Comparison of ENCODE assay signal across 1 mouse cellular context in the genomic region with DNA sequence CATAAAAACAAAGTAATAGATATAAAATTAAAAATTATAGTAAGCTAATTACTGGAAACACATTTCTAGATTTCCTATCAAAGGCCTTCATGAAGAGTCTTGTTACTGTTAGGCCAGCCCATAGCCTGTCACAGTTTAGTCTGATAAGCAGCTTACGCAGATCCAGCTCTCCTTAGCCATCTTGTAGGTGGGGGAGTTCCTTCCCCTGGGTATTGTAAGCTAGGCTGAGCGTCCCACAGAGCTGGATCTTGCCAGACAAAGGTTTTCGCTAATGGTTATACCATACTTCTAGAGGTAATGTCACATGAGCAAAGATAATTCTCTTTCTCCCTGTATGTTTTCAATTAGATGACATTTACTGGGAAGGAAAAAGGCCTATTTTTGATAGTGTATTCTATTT.
TF ChIP-seq lines count a peak whose summit lies in the region.

No protein-coding gene starts in this region.

TF ChIP-seq in MEL, 35 proteins besides CTCF, POLR2A, EP300 and RAD21 (continued from another document):
- TF ChIP-seq MEF2A (IDR thresholded peaks at IDR 0.05; ENCODE audit: extremely low read depth, insufficient replicate concordance, low read depth, low read length, poor library complexity, severe bottlenecking) (no peak), HCFC1 (IDR thresholded peaks at IDR 0.05; ENCODE audit: low read depth, low read length) (no peak), GABPA (IDR thresholded peaks at IDR 0.05; ENCODE audit: low read depth, low read length) (no peak), POLR2AphosphoS2 (IDR thresholded peaks at IDR 0.05; ENCODE audit: low read length) (no peak), ZMIZ1 (IDR thresholded peaks at IDR 0.05; ENCODE audit: low read depth, low read length) (no peak), ELF1 (IDR thresholded peaks at IDR 0.05; ENCODE audit: low read depth, low read length) (no peak), MAFK (IDR thresholded peaks at IDR 0.05; ENCODE audit: borderline replicate concordance, low read depth, low read length) (no peak), BHLHE40 (IDR thresholded peaks at IDR 0.05; ENCODE audit: borderline replicate concordance, low read depth, low read length) (no peak), UBTF (IDR thresholded peaks at IDR 0.05; ENCODE audit: borderline replicate concordance, insufficient read depth, low read depth, low read length) (no peak), CHD1 (IDR thresholded peaks at IDR 0.05; ENCODE audit: low read depth, low read length) (no peak), GATA1 (IDR thresholded peaks at IDR 0.05; ENCODE audit: low read depth, low read length) (peak; percentile 73), MYB (IDR thresholded peaks at IDR 0.05; ENCODE audit: low read depth, low read length) (no peak), SIN3A (IDR thresholded peaks at IDR 0.05; ENCODE audit: low read length) (peak; percentile 12; the same call in 1 of the 2 replicates)
